Mouse (Mus musculus) MEL (cell line): Measurements from ENCODE around the gene Tchh.
"Not testable (repeated sequence)": the region's sequence is repeated elsewhere in the genome, so short reads cannot be mapped to it uniquely, and the experiment has no call there.

ENCODE experiments used
- CTCF ChIP-seq, 3 experiments: IDR thresholded peaks in 2 of 3; conservative IDR thresholded peaks in 1 of 3; 2 replicates each; pipeline ENCODE4 v1.5.1; 2011 to 2012; ENCODE audit warnings: low read length in 3 of 3, low read depth in 2 of 3, mild to moderate bottlenecking in 2 of 3, improper control_type of control experiment in 1 of 3, inconsistent platforms in 1 of 3, mixed read lengths in 1 of 3, moderate library complexity in 1 of 3; ENCODE audit not compliant: control insufficient read depth in 1 of 3, insufficient read depth in 1 of 3, poor library complexity in 1 of 3, severe bottlenecking in 1 of 3
- EP300 ChIP-seq, 2 experiments: IDR thresholded peaks; 2 replicates each; pipeline ENCODE4 v1.6.1; 2011; ENCODE audit warnings: improper control_type of control experiment in 2 of 2, low read length in 2 of 2, low read depth in 1 of 2, mild to moderate bottlenecking in 1 of 2
- MAX ChIP-seq: IDR thresholded peaks from 2 replicates; pipeline ENCODE4 v1.6.1; 2011; ENCODE audit warnings: low read length, improper control_type of control experiment
- POLR2A ChIP-seq, 2 experiments: IDR thresholded peaks; 2 replicates each; pipeline ENCODE4 v1.6.1; 2011 to 2012; ENCODE audit warnings: low read length in 2 of 2, mild to moderate bottlenecking in 2 of 2, control low read depth in 1 of 2, improper control_type of control experiment in 1 of 2, low read depth in 1 of 2, moderate library complexity in 1 of 2; ENCODE audit not compliant: control insufficient read depth in 1 of 2, insufficient read depth in 1 of 2, poor library complexity in 1 of 2
- POLR2AphosphoS2 ChIP-seq: IDR thresholded peaks from 2 replicates; pipeline ENCODE4 v1.6.1; 2011; ENCODE audit warnings: low read length, improper control_type of control experiment
- RAD21 ChIP-seq: IDR thresholded peaks from 2 replicates; pipeline ENCODE4 v1.6.1; 2011; ENCODE audit warnings: mild to moderate bottlenecking, low read depth, low read length, improper control_type of control experiment
- ZKSCAN1 ChIP-seq: IDR thresholded peaks from 2 replicates; pipeline ENCODE4 v1.6.1; 2012; ENCODE audit warnings: low read depth, mild to moderate bottlenecking, inconsistent platforms, low read length, improper control_type of control experiment, moderate library complexity
- ZNF384 ChIP-seq: IDR thresholded peaks from 2 replicates; pipeline ENCODE4 v1.6.1; 2012; ENCODE audit warnings: low read depth, mild to moderate bottlenecking, inconsistent platforms, low read length, improper control_type of control experiment

DNA sequence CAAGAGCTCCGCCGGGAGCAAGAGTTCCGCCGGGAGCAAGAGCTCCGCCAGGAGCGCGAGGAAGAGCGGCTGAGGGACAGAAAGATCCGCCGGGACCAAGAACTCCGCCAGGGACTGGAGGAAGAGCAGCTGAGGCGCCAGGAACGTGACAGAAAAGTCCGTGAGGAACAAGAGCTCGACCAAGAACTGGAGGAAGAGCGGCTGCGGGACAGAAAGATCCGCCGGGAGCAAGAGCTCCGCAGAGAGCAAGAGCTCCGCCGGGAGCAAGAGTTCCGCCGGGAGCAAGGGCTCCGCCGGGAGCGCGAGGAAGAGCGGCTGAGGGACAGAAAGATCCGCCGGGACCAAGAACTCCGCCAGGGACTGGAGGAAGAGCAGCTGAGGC is 4.6 kb downstream of the Tchh start:
- TF ChIP-seq MAX; RAD21; ZKSCAN1; CTCF (IDR thresholded peaks at IDR 0.05 in 2 of 3, conservative IDR thresholded peaks at IDR 0.05 in 1 of 3; ENCODE audit: control insufficient read depth in 1 of 3, insufficient read depth in 1 of 3, low read depth in 2 of 3, low read length in 3 of 3, poor library complexity in 1 of 3, severe bottlenecking in 1 of 3); EP300 (IDR thresholded peaks at IDR 0.05; ENCODE audit: low read depth in 1 of 2, low read length in 2 of 2); ZNF384; POLR2AphosphoS2; POLR2A (IDR thresholded peaks at IDR 0.05; ENCODE audit: control insufficient read depth in 1 of 2, insufficient read depth in 1 of 2, low read depth in 1 of 2, low read length in 2 of 2, poor library complexity in 1 of 2): not testable (repeated sequence)
